Mouse (Mus musculus) urinary bladder, postnatal 4 days (tissue): Measurements from ENCODE around the gene Slc4a5.
A peak's percentile ranks its signal among the peaks of the same experiment; 100 is the strongest.

Source experiments
- DNase-seq, 2 experiments: peaks; one replicate each; pipeline ENCODE4 v3.0.0; 2021 to 2022; ENCODE audit warnings: low spot score in 2 of 2

Slc4a5 gene

DNA sequence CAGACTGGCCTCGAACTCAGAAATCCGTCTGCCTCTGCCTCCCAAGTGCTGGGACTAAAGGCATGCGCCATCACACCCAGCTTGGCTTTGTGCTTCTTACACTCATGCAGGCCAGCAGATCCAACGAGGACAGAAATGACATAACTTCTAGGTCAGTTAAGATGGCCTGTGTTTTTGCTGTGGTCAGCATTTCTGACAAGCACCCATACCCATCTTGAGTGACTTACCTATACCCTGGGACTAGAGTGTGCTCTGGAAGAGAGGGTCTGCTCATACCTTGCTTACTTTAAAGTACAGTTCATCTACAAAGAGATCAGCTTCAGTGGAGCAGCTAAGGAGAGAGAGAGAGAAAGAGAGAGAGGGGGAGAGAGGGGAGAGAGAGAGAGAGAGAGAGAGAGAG is 13.7 kb downstream of the Slc4a5 start:
- DNase-seq: no peak

DNA sequence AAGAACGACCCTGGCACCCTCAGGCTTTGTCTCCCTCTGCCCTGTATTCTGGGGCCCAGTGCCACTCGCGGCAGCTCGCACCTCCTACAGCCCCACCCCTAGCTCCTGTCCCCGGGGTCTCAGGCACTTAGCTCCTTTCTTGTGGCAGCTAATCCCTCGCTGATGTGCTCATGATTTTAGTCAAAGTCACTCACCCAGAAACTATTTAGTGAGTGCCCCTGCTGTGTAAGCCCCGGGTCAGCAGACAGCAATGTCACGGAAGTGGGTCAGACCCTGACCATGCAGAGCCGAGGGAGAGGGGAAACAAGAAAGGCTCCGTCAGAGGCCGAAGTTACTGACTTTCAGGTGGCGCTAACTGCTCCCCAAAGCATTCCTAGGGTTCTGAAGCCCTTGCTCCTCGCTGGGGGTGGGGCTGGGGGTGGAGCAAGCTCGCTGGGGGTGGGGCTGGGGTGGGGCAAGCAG is 14.7 kb downstream of the Slc4a5 start:
- no peak for DNase-seq

DNA sequence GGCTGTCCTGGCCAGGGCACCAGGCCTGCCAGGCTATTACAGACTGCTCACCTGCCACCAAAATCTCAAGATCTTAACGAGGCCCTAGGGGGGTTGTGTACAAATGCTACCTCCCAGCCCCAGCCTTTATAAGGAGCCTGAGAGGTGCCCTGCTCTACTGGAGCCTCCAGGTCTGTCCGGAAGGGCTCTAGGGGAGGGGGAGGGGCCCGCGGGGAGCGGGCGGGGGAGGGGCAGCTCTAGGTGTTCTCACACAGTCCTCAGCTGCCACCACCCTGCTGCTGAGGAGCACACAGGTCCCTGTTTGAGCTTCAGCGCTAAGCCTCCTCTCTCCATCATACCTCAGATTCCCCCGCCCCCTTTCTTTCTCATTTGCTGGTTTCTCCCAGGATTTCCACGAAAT is 17.5 kb downstream of the Slc4a5 start:
- DNase-seq: no peak

DNA sequence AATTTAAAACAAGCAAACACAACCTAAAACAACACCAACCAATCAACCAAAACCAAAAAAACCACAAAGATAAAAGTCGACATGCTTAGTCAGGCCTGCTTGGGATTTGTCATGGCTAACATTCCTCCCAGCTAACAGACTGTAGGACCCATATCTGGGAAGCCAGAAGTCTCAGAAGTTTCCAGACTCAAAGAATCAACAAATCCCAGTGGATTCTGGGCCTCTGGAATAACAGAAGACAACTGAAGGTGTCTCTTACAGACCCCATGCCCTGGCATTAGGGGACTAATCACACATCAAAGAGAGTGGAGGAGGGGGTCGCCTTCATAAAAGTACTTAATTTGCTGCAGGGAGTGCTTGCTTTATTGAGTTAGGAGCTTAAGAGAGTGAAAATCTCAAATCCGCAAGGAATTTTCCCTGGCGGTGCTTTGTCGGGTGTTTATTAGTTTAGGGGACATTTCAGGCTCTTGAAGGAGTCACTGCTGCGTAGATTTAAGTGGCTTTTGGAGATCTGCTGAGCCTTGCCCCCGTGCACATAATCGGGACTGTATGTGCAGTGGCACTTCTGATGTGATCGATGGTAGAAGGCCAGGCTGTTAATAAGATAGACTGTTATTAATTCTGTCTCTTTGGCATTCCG is 24.9 kb downstream of the Slc4a5 start:
- DNase-seq: no peak

DNA sequence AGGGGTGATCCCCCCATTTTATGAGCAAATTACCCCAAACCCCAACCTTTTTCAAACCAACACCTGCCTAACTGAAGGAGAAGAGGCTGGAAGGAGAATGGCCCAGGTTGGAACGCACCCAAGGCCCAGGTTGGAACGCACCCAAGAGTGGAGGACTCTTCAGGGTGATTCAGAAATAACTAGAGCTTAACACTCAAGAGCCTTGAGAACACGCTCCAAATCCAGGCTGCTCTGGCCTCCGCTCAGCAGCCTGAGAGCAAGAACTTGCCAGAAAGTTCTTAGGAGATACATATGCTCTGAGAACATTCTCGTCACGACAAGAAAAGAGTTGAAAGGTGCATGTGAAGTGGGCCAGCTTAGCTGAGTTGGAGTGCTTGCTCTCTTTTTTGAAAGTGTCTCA is 25.5 kb downstream of the Slc4a5 start:
- peak; percentile 63 to 75 for DNase-seq

DNA sequence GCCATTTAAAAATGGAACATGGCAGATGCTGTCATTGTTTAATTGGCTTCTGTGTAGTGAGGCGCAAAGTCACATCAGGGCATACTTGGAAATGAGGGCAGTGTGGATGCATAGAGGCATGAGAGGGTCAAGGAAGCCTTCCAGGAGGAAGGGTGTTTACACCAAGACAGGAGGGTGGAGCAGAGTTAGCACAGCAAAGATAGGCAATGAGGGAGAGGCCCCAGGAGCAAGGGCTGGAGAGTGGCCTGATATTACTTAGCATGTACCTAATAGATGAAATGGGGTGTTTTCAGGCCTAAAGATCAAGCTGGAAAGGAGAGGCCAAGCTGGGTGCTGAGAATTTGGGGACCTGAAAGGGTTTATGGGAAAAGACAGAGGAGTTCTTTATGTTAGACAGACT is 26.4 kb downstream of the Slc4a5 start:
- no peak for DNase-seq

DNA sequence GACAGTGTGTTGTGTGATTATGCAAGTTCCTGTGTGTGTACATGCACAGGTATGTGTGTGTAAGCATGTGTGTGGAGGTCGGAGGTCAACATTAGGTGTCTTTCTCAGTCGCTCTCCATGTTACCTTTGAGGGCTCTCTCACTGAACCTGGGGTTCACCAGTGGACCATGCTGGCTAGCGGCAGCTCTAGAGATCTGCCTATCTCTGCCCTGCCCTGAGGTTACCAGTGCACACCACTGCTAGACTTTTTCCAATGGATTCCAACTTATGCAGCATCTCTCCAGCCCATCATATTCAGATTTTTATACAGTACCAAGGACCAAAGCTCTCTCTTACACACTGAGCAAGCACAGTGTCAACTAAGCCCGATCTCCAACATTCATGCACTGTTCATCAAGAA is 27.1 kb downstream of the Slc4a5 start:
- no peak for DNase-seq

DNA sequence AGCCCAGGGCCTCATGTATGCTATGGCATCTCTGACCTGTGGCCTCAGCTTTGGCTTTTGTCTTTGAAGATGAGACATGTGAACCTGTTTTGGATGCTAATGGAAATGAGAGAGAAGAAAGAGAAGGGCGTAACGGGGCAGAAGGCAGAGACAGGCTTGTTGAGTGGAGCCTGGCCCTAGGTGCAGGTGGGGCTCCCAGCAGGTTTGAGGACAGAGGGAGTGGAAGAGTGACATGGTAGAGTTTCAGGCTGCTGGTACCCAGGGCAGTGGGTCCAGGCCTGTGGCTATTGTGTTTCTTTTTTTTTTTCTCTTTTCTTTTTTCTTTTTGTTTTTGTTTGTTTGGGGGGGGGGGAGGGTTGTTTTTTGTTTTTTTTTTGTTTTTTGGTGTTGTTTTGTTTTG is 27.5 kb downstream of the Slc4a5 start:
- no peak for DNase-seq

DNA sequence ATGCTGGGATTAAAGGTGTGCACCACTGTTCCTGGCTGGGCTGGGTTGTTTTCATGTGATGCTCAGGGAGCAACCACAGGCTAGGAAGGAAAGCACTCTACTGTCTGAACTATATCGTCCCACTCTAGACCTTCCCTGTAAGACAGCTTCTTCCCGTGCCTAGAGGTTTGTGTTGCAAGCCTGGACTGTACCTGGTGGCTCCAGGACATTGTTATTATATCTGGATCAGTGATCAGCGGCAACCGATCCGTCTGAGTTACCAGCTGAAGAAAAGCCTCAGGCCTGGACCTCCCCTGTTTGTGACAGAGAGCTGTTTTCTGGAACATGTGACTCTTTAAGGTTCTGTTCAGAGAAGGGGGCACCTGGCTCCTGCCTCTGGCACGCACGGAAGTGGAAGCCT is 34.6 kb downstream of the Slc4a5 start:
- no peak for DNase-seq

DNA sequence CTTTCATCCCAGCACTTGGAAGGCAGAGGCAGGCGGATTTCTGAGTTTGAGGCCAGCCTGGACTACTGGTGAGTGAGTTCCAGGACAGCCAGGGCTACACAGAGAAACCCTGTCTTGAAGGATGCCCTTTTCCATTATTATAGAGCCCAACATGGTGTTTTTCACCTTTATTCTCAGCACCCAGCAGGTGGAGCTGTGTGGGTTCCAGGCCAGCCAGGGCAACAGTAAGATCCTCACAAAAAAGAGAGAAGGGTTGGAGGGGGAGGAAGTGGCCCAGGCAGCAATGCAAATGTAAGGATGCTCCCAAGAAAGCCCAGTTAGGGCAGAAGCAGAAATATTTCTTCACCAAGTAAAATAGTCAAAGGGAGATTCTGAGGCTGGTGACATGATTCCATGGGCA is 44.9 kb downstream of the Slc4a5 start:
- DNase-seq: no peak

DNA sequence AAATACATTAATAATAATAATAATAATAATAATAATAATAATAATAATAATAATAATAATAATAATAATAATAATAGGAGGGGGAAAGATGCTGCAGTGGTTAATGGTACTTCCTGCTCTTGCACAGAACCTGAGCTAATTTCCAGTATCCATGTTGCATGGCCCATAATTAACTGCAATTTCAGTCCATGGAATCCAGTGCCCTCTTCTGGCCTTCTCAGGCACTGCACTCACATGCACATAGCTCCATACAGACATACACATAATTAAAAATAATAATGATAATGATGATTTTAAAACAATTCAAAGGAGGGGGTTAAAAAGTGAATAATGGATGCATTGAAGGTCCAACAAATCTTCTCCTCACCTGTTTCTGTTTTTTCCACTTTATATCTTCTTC is 45.6 kb downstream of the Slc4a5 start:
- no peak for DNase-seq

DNA sequence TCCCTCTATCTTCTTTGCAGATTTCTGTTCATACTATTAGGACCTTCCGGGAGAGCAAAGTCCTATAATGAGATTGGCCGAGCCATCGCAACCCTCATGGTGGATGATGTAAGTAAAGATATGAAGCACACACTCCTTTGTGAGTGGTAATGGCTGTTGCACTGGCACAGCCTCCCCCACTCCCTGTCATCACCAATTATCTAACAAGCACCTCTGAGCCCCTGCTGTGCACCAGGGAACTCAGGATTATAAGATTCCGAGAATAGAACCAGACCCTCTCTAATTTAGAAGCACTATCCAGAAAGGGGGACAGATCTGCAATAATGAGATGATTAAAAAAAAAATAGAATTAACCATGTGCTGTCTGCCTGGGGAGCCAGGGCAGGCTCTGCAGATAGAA is 46.0 kb downstream of the Slc4a5 start:
- no peak for DNase-seq

DNA sequence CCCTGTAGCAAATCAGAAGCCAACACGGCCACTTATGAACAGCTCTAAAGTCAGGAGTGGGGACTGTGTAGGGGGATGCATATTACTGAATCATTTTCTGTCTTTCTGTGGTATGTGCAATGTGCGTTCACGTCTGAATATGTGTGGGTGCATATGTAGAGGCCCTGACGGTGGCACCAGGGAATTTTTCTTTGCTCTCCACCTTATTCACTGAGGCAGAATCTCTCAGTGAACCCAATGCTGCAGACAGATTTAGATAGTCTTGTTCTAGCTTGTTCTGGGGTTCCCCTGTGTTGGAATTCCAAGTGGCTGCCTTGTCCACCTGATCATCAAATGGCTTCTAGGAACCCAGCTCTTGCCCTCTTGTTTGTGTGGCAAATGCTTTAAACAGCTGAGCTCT is 48.0 kb downstream of the Slc4a5 start:
- DNase-seq: no peak

DNA sequence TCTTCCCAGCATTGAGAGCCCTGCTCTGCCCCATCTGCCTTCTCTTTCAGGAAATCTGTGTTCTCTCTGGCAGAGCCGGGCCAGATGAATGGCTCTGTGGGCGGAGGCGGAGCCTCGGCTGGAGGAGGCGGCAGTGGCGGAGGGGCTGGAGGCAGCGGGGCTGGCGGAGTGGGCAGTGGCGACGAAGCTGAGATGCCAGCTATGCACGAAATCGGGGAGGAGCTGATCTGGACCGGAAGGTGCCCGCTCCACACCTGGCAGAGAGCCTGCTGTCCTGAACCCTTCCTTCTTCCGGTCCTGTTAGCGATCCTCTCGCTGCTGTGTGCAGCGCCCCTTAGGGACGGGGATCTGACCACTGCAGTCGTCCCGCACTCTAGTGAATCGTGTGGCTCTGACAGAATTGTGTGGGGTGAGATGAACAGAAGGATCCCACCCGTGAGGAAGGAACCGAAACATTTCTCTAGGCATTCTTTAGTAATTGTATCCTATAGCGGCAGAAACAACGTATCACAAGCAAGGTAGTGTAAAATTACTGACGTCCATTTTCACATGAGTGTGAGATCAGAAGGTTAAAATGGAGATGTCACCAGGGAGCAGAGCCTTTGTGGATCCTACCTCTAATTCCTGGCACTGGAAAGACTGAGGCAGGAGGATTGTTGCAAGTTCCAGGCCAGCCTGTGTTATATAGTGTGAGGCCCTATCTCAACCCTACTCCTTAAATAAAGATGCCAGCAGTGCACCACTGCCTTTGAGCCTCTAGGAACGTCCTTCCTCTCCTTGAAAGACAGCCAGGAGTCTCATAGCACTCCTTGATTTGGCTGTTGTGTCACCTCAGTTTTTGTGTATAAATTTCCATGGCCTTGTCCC is 48.7 kb downstream of the Slc4a5 start:
- DNase-seq: peak; percentile 88 to 90

DNA sequence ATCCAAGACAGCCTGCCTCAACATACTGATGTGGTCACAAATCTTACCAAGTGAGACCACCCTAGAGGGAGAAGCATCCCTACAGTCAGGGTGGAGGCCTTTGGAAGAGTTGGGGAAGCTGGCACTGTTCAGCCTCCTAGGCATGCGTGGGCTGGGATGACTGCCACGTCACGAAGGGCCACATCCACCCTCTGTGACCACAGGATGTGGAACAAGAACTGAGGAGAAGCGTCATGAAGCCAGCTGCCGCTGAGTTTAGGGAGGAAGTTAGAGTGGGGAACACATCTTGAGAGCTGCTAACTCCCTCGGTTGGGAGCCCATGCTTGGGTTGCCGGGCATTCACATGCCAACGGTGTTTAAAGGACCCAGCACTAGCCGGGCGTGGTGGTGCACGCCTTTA is 54.1 kb downstream of the Slc4a5 start:
- DNase-seq: no peak

DNA sequence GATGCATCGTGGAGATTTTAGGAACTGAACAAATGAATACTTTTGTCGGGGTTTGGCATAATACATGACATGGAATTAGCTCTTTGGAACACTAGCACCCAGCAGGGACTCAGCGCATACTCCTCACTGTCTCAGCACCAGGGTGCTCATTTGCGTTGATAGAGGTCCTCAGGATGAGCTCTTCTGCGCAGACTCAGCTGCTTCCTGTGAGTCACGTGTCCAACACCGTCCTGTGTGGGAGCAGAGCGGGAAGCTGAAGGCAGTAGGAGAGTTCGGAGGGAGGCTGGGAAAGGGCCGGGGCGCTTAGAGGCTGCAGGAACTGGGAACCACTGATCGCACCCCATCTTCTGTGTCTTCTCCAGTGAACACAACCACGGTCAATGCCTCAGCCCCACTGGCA is 57.5 kb downstream of the Slc4a5 start:
- DNase-seq: no peak

DNA sequence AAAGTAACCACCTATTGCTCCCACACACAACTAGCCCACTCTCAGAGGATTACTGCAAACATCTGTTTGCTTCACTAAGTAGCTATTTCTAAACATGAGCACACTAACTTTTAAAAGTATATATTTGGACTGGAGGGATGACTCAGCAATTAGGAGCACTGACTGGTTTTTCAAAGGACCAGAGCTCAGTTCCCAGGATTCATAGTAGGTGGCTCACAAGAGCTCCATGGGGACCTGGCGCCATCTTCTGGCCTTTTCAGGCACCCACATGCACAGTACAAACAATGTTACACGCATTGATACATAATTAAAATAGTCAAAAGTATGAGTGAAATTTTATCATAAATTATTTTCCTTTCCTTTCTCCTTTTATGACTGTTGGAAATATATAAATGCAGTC is 59.3 kb downstream of the Slc4a5 start:
- DNase-seq: no peak

DNA sequence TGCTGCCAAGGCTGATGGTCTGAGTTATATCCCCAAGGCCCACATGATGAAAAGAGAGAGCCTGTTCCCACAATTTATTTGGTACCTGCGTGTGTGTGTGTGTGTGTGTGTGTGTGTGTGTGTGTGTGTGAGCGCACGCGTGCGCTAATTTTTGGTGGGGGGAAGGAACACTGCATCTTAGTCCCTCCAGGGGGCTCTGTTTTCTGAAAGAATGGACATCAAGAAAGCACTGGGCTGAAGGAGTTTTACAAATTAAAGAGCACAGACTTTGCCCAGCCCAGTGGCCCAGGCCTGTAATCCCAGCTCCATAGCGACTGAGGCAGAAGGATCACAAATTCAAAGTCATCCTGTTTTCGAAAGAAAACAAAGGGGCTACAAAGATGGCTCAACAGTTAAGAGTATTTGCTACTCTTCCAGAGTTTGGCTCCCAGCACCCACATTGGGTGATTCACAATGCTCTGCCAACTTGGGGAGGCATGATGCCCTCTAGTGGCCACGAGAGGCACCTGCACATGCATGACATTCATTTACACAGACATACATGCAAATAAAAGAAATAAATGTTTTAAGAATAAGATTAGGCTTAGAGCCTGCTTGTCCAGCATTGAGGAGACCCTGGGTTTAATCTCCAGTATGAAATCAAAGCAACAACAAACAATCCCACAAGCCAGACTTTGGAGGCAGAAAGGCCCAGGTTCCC is 60.8 kb downstream of the Slc4a5 start:
- DNase-seq: no peak

DNA sequence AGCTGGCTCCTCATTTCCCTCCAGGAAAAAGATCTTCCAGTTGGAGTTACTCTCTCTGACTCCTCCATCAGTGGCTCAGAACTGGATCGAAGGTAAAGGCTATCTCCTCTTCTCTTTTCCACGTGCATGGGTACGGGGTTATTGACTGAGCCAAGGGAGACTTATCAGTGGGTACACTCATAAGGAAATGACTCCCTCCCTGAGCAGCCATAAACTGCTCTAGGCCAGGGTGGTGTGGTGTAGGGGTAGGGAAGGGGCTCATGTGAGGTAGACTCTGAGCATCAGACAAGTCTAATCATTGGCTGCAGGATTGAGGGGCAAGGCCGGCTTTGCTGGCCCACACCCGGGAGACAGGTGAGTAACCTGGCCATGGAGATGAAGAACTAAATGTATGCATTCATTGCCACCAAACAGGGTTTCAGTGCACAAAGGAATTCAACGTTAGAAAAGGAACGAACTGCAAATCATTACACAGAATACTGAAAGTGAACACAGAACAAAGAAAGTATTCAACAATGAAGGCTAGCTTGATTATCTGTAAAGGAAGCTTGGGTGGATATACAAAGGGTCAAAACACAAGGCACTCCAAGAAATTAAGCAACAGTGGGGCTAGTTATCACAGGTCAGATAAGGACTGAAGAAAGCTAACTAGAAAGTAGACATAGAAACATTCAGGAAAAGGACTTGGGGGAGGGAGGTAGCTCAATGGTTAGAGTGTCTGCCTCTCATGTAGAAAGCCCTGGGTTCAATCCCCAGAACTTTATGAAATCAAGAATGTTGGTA is 81.0 kb downstream of the Slc4a5 start:
- no peak for DNase-seq

DNA sequence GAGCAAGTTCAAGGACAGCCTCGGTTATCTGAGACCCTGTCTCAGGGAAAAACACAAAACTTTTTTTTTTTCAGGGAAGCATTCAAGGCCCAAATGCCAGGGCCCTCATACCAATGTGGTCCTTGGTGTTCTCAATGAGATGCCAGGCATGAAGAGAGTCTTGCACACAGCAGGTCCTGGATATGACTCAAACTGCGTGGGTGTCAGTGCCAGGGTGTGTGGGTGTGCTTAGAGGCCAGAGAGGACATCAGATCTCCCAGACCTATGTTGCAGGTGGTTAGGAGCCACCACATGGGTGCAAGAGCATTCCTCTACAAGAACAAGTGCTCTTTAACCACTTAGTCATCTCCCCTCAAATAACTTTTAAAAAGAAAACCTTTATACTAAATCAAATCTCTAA is 81.7 kb downstream of the Slc4a5 start:
- DNase-seq: no peak

DNA sequence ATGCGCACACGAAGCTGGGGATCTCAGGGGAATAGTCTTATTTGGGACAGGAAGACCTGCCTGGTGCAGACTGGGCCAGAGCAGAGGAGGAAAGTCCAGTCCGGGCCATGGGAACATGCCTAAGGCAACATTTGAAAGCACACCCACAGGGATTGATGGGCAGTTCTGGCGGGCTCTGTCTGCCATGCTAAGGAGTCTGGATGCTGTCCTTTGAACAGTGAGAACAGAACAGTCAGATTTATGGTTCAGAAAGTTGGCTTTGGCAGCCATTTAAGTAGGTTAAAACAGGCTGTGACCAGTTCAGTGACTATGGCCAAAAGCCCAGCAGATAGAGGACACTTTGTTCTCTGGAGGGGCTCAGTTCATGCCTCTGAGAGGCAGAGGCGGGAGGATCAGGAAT is 82.6 kb downstream of the Slc4a5 start:
- DNase-seq: no peak

DNA sequence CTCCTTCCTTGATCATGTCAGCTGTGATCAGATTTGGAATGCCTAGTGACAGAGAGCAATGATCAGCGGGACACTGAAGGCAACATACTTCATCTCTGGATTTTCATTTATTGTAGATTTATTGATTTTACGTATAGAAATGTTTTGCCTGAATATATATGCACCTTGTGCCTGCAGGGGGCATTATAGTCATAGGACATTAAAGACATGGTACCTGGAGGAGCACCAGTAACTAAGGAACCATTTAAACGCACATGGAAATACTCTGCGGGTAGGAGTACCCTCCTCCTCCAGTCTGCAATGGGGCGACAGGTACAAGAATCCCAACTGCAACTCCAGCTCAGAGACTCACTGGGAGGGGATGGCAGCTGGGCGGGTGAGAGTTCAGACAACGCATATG is 89.4 kb downstream of the Slc4a5 start:
- no peak for DNase-seq
